Mouse (Mus musculus): ENCODE results near the gene Pi4ka.
A peak's percentile ranks its signal among the peaks of the same experiment; 100 is the strongest.

Gene Pi4ka

DNA sequence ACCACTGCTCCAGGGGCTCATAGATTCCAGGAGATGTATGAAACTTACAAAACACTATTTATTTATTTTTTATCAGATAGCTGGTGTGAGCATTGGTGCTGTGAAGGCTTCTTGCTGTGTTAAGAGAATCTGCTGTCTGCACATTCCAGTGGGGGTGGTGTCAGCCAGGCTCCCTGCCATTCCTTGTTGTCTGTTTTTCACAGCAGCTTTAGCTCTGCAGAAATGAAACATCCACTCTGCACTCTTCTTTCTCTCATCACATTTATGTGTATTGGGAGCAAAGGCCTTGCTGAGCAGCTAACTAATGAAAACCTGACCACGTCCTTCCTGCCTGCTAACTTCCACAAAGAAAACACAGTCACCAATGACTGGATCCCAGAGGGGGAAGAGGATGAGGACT lies 70.0 kb downstream of the Pi4ka start:
- no peak for DNase-seq (ENCODE audit: low spot score in 2 of 2)

DNA sequence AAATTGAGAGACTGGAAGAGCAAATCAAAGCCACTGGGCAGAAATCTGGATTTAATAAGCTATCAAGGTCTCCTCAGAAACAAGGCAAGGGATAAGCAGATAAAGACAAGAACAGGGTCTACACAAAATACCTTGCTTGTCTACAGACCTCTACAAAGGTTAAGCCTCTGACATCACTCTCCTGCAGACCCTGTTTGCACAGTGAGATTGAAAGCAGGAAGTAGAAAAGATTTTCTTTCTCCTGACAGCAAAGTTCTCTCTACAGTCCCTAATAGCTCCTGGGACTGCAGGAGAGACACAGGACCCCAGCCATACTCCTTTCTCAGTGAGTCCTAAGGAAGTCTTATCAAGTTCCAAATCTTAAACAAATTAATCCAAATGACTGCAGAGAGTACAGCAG lies 71.5 kb downstream of the Pi4ka start:
- no peak for DNase-seq (ENCODE audit: low spot score in 2 of 2)

DNA sequence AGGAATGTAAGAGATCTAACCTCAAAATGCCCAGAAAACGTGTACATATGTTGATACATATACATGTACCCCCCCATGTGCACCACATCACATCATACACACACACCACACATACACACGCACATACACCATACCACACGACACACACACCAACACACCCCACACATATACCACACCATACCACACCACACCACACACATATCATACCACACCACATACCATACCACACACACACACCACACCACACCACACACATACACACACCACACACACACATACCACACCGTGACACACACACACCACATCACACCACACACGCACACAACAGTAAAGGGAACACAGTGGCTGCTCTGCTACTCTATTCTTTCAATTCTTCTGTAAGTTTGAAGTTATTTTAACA lies 74.3 kb downstream of the Pi4ka start:
- DNase-seq (ENCODE audit: low spot score in 2 of 2), result no peak

DNA sequence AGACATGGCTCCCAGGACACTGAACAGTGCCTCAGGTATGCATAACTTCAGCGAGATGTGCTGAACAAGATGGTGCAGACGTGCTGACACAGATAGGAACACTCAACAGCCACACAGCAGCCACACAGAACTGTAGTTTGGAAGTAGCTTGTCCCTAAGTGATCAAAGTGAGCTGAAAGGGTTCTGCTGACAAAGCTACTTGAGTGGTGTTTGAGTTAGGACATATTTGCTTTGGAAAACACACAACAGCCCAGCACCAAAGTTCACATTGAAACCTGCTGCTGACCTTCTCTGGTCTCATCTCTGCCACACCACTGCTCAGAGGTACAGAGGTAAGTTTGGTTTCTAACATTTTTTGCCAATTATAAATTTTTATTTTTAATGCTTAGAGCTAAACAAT lies 75.0 kb downstream of the Pi4ka start, which contains the start of gene Serpind1:
Gene Serpind1, plus strand, starts transcription at position 256 of the 400 bp plus-strand sequence.
- no peak for DNase-seq (ENCODE audit: low spot score in 2 of 2)

DNA sequence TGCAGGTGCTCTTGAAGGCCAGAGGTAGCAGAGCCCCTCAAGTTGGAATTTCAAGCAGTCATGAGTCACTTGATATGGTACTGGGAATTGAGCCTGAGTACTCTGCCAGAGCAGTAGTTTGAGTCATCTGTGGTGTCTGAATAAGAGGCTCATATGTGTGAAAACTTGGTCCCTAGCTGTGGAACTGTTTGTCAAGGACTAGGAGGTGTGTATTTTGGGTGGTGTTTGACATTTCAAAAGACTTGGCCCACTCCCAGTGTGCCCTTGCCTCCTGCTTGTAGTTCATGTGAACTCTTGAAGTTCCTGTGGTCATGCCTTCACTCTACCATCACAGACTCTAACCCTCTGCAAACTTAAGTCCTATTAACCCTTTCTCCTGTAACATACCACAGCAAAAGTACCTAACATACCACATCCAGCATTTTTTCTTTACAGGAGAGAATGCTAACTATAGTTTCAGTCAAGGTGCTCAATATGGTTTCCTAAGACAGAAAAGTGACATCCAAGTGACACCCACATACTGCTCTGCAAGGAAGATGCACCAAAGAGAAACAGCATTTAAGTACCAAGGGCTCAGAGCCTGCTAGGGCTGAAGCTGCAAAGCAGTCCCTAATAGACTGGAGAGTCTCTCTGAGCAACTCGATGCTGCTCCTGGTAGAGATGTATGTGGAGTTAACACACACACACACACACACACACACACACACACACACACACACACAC lies 76.1 kb downstream of the Pi4ka start:
- no peak for DNase-seq (ENCODE audit: low spot score in 2 of 2)

DNA sequence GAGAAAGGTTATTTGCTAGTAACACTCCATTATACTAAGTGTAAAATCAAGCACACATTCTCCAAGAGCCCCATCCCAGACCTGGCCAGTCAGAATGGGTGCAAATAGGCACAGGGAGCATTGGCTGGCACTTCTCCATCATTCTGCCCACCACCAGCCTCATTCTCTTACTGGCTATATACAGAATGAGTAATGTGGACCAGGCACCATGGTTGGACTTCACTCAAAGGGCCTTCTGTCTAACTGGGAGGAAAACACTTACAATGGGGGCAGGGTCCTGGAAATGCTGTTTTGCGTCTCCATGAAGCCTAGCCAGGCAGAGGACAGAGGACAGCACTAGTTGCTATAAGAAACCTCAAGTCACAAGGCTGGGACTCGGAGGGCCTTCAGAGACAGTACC lies 80.0 kb downstream of the Pi4ka start:
- peak; percentile 35 to 38 for DNase-seq (ENCODE audit: low spot score in 2 of 2)

DNA sequence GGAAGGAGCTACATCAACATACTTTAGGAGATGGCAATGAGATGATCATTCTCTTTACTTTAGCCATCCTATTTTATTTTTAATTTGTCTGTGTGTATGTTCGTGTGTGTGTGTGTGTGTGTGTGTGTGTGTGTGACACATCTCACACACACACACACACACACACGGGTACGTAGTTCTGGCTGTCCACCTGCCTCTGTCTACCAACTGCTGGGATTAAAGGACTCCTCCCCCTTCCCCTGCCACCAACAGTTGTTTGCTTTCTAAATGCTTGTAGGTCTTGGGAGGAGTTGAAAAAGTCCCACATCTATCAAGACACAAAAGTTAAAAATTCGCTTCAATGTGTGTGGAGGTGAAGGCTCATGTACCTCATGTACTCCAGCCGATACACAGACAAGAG lies 81.4 kb downstream of the Pi4ka start:
- DNase-seq (ENCODE audit: low spot score in 2 of 2), result no peak

DNA sequence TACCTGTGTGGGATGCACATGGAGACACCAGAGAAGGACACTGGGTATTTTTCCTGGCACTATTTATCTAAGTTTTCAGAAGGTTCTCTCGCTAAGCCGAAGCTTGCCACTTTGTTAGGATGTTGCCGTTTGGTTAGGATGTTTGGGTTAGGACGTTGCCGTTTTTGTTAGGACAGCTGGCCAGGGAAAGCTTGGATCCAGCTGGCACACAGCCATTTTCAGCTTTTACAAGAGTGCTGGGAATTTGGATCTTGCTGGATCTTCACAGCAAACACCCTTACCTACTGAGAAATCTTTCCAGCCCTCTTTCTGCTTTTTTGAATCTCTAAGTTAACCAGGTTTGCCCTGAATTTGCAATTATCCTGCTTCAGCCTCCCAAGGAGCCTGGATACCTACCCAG lies 84.6 kb downstream of the Pi4ka start:
- no peak for DNase-seq (ENCODE audit: low spot score in 2 of 2)

DNA sequence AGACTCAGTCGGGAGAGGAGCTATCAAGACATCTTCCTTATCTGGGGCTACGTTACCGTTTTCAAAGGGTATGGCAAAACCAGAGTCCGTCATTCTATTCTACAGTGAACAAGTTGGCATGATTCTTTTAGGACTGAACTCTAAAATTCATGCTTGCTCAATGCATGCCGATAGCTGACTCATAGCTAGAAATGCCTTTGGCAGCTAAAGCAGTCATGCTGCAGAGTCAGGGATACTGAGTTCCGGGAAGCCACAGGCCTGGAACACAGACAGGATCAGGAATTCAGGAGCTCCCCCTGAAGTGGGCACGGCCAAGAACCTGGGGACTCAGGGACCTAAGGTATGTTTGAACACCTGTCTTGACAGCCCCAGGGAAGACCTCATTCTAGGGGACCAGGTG lies 89.6 kb downstream of the Pi4ka start:
- DNase-seq (ENCODE audit: low spot score in 2 of 2), result no peak

DNA sequence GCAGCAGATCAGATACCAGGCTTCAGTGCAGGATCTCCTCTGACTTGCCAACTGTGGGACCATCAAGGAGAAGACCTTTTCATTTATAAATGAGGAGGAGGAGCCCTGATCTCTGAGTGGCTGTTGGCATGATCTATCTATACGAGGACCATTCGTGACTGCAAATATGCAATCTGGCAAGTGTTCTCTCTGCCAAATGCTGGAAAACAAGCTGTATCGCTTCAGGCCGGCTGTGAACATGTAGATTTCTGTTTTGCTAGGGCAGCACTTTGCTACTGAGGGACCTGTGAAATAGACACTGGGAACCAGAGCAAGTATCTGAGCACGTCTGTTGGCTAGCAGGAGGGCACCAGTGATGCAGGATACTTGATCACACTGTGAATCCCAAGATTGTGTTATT lies 93.6 kb downstream of the Pi4ka start:
- no peak for DNase-seq (ENCODE audit: low spot score in 2 of 2)

DNA sequence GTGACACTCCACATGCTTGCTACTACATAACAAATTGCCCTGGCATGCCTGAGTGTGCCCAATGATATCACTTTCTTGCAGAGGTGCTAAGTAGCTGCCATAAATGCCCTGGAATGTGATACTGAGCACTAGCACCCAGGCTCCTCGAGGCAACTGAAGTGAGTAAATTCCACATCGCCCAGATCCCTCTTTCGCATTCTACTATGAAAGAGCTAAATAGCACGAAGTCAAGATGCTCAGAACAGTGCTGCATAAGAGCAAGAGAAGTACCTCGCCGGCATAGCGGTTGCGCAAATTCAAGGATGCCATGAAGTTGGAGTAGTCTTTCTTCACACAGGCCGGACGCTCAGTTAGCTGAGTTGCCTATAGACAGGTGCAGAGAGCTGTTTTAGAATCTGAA lies 97.1 kb downstream of the Pi4ka start:
- no peak for DNase-seq (ENCODE audit: low spot score in 2 of 2)

DNA sequence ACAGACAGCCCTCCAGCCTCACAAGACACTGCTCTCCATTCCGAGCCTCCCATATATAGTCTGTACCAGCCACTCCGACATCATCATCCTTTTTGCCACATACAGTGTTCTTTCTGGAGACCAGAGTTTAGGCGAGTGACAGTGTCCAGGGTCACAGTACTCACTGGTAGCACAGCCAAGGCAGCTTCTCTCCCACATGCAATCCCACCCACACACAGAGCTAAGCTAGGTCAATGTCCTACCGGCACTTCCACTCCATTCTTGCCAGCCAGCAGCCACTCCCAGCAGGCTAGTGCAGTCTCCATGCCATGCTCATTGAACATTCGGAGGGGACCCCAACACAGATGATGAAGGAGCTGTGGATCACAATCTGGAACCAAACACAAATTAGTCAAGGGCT lies 98.7 kb downstream of the Pi4ka start:
- no peak for DNase-seq (ENCODE audit: low spot score in 2 of 2)

DNA sequence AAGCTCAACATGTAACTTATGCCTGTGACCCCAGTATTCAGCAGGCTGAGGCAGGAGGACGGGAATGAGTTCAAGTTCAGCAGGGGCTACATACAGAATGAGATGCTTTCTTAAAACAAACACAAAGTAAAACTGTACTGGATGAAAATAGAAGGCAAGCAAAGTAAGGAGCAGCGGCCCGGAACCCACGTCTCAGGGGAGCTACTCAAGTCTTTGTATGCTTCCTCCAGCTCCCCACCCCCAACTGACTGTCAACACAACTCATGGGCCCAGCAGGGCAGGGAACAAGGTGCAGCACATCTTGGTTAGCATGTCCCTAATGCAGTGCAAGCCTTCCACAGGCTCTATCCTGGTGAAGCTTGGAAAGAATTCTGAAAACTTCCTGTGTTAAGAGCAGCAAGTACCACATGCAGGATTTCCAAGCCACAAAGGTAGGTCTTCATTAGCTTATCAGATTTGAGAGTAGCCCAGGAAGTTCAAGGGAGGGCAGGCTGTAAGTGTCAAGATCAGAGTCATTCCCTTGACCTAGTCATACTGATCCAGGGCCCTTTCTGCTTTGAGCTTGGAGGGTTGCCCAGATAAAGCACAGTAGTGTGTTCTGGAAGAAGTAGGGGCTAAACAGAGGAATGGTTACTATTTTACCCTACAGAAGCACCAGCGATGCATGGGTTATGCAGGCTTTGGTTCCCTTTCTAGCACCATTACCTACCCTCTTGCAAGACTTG lies 102.4 kb downstream of the Pi4ka start:
- DNase-seq (ENCODE audit: low spot score in 2 of 2), result no peak

DNA sequence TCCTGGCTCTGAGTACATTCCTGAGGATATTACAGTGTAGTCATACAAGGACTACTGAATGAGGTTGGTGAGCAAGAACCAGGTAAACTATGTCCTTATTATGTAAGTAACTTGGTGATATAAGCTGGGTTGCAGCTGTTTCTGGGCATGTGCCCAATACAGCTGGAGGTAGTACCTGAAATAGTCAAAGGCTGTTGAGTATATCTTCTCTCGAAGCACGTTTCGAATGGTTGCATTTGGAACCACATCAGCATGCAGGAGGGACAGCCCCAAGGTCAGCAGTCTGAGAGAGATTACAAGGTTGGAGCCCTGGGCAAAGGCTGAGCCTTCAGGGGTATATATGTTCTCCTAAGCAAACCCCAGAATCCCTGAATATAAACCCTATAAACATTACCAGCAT lies 105.3 kb downstream of the Pi4ka start:
- DNase-seq (ENCODE audit: low spot score in 2 of 2), result no peak

DNA sequence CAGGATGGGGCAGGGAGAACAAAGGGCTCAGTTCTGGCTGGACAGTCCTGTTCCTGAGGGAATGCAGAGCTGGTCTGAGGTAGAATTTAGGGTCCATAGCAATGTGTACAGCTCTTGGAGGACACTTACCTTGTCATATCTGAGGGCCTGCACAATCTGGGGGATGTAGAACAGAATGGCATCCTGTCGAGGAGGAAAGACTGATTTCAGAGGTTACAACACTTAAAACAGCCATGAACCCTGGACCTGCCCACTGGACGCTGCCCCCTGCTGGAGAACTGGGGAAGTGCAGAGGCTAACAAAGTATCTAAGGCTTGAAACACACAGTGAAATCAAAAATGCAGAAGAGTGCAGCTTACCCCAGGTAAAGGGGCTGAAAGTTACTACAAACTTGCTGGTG lies 113.4 kb downstream of the Pi4ka start:
- peak in 1 of 2 experiments; percentile 70 for DNase-seq (ENCODE audit: low spot score in 2 of 2)

DNA sequence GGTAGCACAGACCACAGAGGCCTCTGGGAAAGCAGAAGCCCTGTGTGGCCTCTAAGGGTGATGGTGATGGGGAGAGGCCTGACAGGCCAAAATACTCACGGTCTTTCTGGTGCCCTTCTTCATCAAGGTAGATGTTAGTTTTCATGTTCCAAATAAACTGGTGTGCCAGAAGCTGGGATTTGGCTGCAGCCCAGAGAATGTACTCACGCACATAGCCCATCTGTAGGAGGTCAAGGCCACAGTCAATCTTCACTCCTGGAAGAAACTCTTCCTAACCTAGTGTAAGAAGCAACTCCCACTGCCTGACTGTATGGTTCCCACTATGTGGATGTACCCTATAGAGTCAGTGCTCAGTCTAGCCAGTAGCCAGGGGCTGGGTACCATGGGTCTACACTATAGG lies 115.1 kb downstream of the Pi4ka start:
- no peak for DNase-seq (ENCODE audit: low spot score in 2 of 2)

DNA sequence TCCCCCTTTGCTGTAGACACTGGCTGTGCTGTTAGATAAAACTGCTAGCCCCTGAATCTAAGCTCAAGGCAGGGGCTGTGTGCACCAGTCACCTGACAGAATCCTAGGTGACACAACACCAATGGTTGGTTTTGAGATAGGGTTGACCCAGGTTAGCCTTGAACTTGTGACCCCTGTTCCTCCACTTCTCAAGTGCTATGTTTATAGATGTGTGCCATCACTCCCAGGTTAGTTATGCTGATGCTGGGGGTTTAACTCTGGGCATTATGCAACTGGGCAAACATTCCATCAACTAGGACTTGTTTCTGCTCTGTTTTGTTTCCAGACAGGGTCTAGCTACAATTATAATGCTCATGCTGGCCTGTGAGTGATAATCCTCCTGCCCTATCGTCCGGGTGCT lies 119.0 kb downstream of the Pi4ka start:
- DNase-seq (ENCODE audit: low spot score in 2 of 2), result no peak

DNA sequence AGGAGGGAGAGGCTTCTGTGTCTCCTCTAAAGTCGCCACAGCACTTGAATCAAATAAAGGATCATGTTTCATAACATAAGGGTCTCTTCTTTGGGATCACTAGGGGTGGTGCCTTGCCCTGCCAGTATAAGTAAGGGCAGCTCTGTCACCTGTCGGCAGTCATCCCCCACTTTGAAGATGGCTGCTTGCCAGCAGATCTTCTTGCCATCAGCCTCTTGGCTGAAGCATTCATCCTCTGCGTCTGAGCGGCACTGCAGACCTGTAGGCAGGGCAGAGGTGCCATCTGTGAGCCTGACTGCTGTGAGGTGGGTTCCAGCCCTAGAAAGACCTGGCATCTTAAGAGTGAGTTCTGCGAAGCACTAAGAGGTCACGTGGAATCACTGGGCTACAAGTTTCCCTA lies 123.0 kb downstream of the Pi4ka start:
- peak in 1 of 2 experiments; percentile 49 for DNase-seq (ENCODE audit: low spot score in 2 of 2)

DNA sequence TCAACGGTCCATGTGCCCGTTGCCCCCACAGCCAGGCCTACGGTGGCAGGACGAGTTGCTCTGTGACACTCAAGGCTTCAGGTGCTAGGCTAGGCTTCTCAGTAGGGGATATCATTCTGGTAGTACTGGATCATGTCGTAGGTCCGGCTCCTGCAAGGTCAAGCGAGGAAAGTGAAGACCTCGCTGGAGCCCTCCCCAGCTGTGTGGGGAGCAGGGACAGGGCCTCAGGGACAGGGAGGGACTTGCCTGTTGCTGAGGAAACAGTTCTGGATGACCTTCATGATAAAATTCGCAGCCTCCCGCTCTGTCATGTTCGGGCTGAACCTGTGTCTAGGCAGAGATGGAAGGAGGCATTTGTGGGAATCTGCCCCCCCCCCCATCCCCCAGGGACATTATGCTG lies 125.6 kb downstream of the Pi4ka start:
- DNase-seq (ENCODE audit: low spot score in 2 of 2), result no peak

DNA sequence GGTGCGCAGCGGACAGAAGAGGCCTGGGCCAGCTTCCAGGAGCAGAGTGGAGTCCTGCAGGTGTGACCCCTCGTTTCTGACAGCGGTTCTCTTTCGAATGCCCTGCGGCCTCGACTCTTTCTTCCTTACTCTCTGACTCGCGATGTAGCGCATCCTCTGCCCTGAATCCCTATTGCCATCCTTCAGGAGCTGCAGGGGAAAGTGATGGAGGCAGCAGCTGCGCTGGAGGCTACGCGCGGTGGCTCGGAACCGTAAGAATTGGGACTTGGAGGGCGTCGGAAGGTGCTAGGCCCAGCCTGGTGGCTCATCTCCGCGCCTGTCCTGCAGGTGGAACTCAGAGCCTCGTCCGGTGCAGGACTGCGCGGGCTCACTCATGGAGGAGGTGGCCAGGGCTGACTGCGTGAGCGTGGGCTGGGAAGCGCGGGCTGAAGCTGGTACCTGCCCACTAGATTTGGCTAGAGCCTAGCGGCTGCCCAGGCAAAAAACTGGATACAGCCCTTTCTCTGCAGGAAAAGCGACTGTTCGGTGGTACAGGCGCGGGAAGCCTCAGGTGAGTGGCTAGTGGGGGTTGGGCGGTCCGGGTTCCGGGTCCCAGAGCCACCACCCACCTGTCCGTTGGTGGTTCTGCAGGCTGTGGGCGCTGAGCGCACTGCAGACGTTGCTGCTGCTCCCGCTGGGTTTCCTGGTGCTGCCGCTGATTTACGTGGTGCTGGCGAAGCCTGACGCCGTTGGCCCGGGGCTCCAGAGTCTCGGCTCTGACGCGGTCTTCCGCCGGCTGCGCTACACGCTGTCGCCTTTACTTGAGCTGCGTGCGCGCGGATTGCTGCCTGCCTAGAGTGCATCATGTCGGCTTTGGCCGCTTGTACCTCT lies 128.5 kb downstream of the Pi4ka start:
- peak; percentile 80 to 85 for DNase-seq (ENCODE audit: low spot score in 2 of 2)

DNA sequence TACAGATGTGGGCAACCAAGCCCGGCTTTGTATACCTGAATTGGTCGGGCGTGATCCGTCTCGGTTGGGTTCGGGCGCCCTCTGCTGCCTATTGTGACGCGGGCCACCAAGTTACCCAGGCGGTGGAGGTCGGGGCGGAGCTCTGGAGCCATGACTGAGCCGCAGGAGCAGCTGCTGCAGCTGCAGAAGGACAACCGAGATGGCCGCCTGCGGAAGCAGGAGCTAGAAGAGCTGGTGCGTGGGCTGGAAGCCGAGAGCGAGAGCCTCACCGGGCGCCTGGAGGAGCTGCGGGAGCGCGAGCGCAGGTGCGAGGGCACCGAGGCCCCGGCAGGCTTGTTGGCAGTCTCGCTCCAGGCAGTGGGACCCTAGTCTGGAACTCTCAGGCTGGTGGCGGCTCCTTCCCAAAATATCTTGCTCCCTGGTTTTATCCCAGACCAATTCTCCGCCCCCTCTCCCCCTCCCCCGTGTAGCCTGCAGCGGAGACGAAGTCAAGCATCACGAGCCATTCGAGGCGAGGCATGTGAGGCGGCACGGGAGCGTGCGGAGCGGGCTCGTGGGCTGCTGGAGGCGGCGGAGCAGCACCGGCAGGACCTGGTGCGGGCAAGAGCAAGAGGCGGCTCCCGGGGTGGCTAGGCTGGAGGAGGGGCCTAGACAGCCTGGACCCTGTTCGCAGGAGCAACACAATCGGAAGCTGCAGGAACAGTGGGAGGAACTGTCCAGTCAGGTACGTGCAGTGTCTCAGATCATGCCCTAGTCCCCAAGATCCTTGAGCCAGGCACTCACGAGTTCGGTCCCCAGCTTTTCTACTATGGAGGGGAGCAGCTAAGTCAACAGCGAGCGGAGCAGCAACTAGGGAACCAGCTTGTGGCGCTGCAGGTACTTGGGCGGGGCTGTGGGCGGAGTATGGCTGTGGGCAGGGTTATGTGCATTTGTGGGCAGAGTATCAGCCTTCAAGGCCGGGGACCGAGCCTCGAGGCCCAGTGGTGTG lies 129.7 kb downstream of the Pi4ka start:
- DNase-seq (ENCODE audit: low spot score in 2 of 2), result peak; percentile 95 to 96
